Mouse (Mus musculus) embryonic facial prominence, embryonic 15.5 days (tissue): ENCODE measurements around the gene Wwc2. TPM values are rescaled to one million over a fixed set of nuclear protein-coding genes. Genes with fewer than 3 reads are reported as not detected.

Source experiments
- ATAC-seq: fragments of 200-750 bp; cut with Nextera tagmentation; 2 replicates; pipeline ENCODE4 v1.8.0; 2017; ENCODE audit warnings: low read depth, moderate TSS enrichment; ENCODE audit not compliant: insufficient number of reproducible peaks, low FRiP score, low TSS enrichment
- H3K27ac ChIP-seq: fragments of 300-500 bp; sonication (generic); replicated peaks from 2 replicates; pipeline ENCODE4 v1.5.1; 2015; ENCODE audit warnings: mild to moderate bottlenecking, inconsistent platforms
- H3K27me3 ChIP-seq: fragments of 300-500 bp; sonication (generic); 2 replicates; pipeline ENCODE4 v1.6.1; 2015; ENCODE audit warnings: inconsistent platforms
- H3K36me3 ChIP-seq: fragments of 300-500 bp; sonication (generic); 2 replicates; pipeline ENCODE4 v1.6.1; 2015; ENCODE audit warnings: mild to moderate bottlenecking, inconsistent platforms
- H3K4me1 ChIP-seq: fragments of 300-500 bp; sonication (generic); 2 replicates; pipeline ENCODE4 v1.6.1; 2015; ENCODE audit warnings: inconsistent platforms
- H3K4me2 ChIP-seq: fragments of 300-500 bp; sonication (generic); replicated peaks from 2 replicates; pipeline ENCODE4 v1.6.1; 2015; ENCODE audit warnings: mild to moderate bottlenecking, inconsistent platforms
- H3K4me3 ChIP-seq: fragments of 300-500 bp; sonication (generic); replicated peaks from 2 replicates; pipeline ENCODE4 v1.5.1; 2015; ENCODE audit warnings: mild to moderate bottlenecking, inconsistent platforms
- H3K9ac ChIP-seq: fragments of 300-500 bp; sonication (generic); 2 replicates; pipeline ENCODE4 v1.6.1; 2015; ENCODE audit warnings: inconsistent platforms
- H3K9me3 ChIP-seq: fragments of 300-500 bp; sonication (generic); replicated peaks from 2 replicates; pipeline ENCODE4 v1.6.1; 2016; ENCODE audit warnings: inconsistent platforms
- WGBS: fragments of 180-500 bp; shearing (Covaris S2); methylation state at CpG from one replicate; pipeline ENCODE4 v1.1.7; 2015; 5-methylcytosine and 5-hydroxymethylcytosine counted together
- polyA plus RNA-seq: library from polyadenylated mRNA; unstranded; fragments of >200 nt; fragmentation: Nextera tagmentation; extraction: Ambion mirVana; gene quantifications from 2 replicates; pipeline ENCODE4 v1.2.1, GENCODE M21; 2015

The Wwc2 gene
- polyA plus RNA-seq, 1 experiment from 2014 or later = 12.0 TPM

GRCm38 (mm10) chr8:47922011-47922410 lies 68.7 kb downstream of the Wwc2 start:
- 46% methylated on average over 4 of the region's 4 CpGs for WGBS
- no peaks in the 10 kb centered on the region for H3K9me3 ChIP-seq
- no peaks in the 10 kb centered on the region for H3K27me3 ChIP-seq
- ATAC-seq = no peak
- H3K4me1 ChIP-seq = peaks cover 4% of the 10 kb centered on the region; the same call in 1 of the 2 replicates
- no peak overlapping the region for H3K4me3 ChIP-seq
- H3K9ac ChIP-seq = no peak overlapping the region
- H3K27ac ChIP-seq = no peak overlapping the region
- H3K36me3 ChIP-seq = peaks cover 7% of the 10 kb centered on the region; the same call in 1 of the 2 replicates
- H3K4me2 ChIP-seq = no peak overlapping the region

- Histone ChIP-seq H3K4me3 (no peak overlapping the region), H3K27ac (no peak overlapping the region), H3K9ac (no peak overlapping the region), H3K4me2 (no peak overlapping the region), H3K27me3 (no peaks in the 10 kb centered on the region), H3K36me3 (peaks cover 7% of the 10 kb centered on the region; the same call in 1 of the 2 replicates), H3K4me1 (peaks cover 4% of the 10 kb centered on the region; the same call in 1 of the 2 replicates), H3K9me3 (no peaks in the 10 kb centered on the region)
- no peak for ATAC-seq
- WGBS = 92% methylated on average over 6 of the region's 6 CpGs
These were observed 70.1 kb downstream of the Wwc2 start for GRCm38 (mm10) chr8:47920575-47921144.

GRCm38 (mm10) chr8:47917060-47918035 lies 73.4 kb downstream of the Wwc2 start:
- H3K4me3 ChIP-seq = no peak overlapping the region
- H3K9me3 ChIP-seq = no peaks in the 10 kb centered on the region
- WGBS = 76% methylated on average over 19 of the region's 19 CpGs
- H3K9ac ChIP-seq = no peak overlapping the region
- no peak overlapping the region for H3K4me2 ChIP-seq
- H3K4me1 ChIP-seq = no peaks in the 10 kb centered on the region; the same call in 1 of the 2 replicates
- peaks cover 7% of the 10 kb centered on the region; the same call in 1 of the 2 replicates for H3K36me3 ChIP-seq
- no peaks in the 10 kb centered on the region for H3K27me3 ChIP-seq
- no peak overlapping the region for H3K27ac ChIP-seq
- no peak for ATAC-seq

GRCm38 (mm10) chr8:47915521-47915920 lies 75.2 kb downstream of the Wwc2 start:
- peaks cover 7% of the 10 kb centered on the region; the same call in 1 of the 2 replicates for H3K36me3 ChIP-seq
- no peaks in the 10 kb centered on the region for H3K9me3 ChIP-seq
- H3K9ac ChIP-seq = no peak overlapping the region
- H3K27me3 ChIP-seq = no peaks in the 10 kb centered on the region
- no peak for ATAC-seq
- no peaks in the 10 kb centered on the region for H3K4me1 ChIP-seq
- no peak overlapping the region for H3K4me2 ChIP-seq
- 68% methylated on average over 2 of the region's 2 CpGs for WGBS
- no peak overlapping the region for H3K4me3 ChIP-seq
- H3K27ac ChIP-seq = no peak overlapping the region

- ATAC-seq = no peak
- Histone ChIP-seq H3K27me3 (no peaks in the 10 kb centered on the region), H3K36me3 (peaks cover 2% of the 10 kb centered on the region; the same call in 1 of the 2 replicates), H3K4me2 (no peak overlapping the region), H3K4me3 (no peak overlapping the region), H3K27ac (no peak overlapping the region), H3K9me3 (no peaks in the 10 kb centered on the region), H3K4me1 (no peaks in the 10 kb centered on the region), H3K9ac (no peak overlapping the region)
- WGBS = 88% methylated on average over 7 of the region's 7 CpGs
These were observed 75.8 kb downstream of the Wwc2 start for GRCm38 (mm10) chr8:47914946-47915345.

GRCm38 (mm10) chr8:47914161-47914560 lies 76.6 kb downstream of the Wwc2 start:
- H3K27me3 ChIP-seq = no peaks in the 10 kb centered on the region
- H3K4me1 ChIP-seq = no peaks in the 10 kb centered on the region
- H3K9ac ChIP-seq = no peak overlapping the region
- no peaks in the 10 kb centered on the region for H3K9me3 ChIP-seq
- no peak overlapping the region for H3K27ac ChIP-seq
- no peak for ATAC-seq
- no peak overlapping the region for H3K4me3 ChIP-seq
- H3K4me2 ChIP-seq = no peak overlapping the region
- WGBS = 92% methylated on average over 8 of the region's 8 CpGs
- no peaks in the 10 kb centered on the region for H3K36me3 ChIP-seq

- H3K27me3 ChIP-seq = no peaks in the 10 kb centered on the region
- WGBS = 88% methylated on average over 9 of the region's 9 CpGs
- H3K9me3 ChIP-seq = no peaks in the 10 kb centered on the region
- no peak overlapping the region for H3K9ac ChIP-seq
- H3K4me1 ChIP-seq = no peaks in the 10 kb centered on the region
- no peak overlapping the region for H3K27ac ChIP-seq
- no peak for ATAC-seq
- no peak overlapping the region for H3K4me2 ChIP-seq
- H3K4me3 ChIP-seq = no peak overlapping the region
- H3K36me3 ChIP-seq = no peaks in the 10 kb centered on the region
These were observed 77.1 kb downstream of the Wwc2 start for GRCm38 (mm10) chr8:47913621-47914020.

GRCm38 (mm10) chr8:47909681-47910080 lies 81.0 kb downstream of the Wwc2 start:
- H3K27ac ChIP-seq = no peak overlapping the region
- no peak overlapping the region for H3K4me3 ChIP-seq
- ATAC-seq = no peak
- H3K4me1 ChIP-seq = no peaks in the 10 kb centered on the region
- H3K36me3 ChIP-seq = no peaks in the 10 kb centered on the region
- no peak overlapping the region for H3K9ac ChIP-seq
- H3K9me3 ChIP-seq = no peaks in the 10 kb centered on the region
- WGBS = 97% methylated on average over 11 of the region's 11 CpGs
- no peak overlapping the region for H3K4me2 ChIP-seq
- no peaks in the 10 kb centered on the region for H3K27me3 ChIP-seq

GRCm38 (mm10) chr8:47907056-47907455 lies 83.7 kb downstream of the Wwc2 start:
- no peaks in the 10 kb centered on the region for H3K4me1 ChIP-seq
- WGBS = 82% methylated on average over 9 of the region's 9 CpGs

GRCm38 (mm10) chr8:47906142-47906541 lies 84.6 kb downstream of the Wwc2 start:
- no peak overlapping the region for H3K27ac ChIP-seq
- no peak for ATAC-seq
- H3K9me3 ChIP-seq = no peaks in the 10 kb centered on the region
- H3K4me2 ChIP-seq = no peak overlapping the region
- H3K27me3 ChIP-seq = no peaks in the 10 kb centered on the region
- WGBS = 94% methylated on average over 9 of the region's 9 CpGs
- H3K4me3 ChIP-seq = no peak overlapping the region
- no peaks in the 10 kb centered on the region for H3K4me1 ChIP-seq
- H3K36me3 ChIP-seq = no peaks in the 10 kb centered on the region
- H3K9ac ChIP-seq = no peak overlapping the region

More at GRCm38 (mm10) chr8:47907056-47907455, 83.7 kb downstream of the Wwc2 start:
- Histone ChIP-seq H3K9me3 (no peaks in the 10 kb centered on the region), H3K27ac (no peak overlapping the region), H3K4me2 (no peak overlapping the region), H3K36me3 (no peaks in the 10 kb centered on the region), H3K27me3 (no peaks in the 10 kb centered on the region), H3K9ac (no peak overlapping the region), H3K4me3 (no peak overlapping the region)
- ATAC-seq = no peak

- Histone ChIP-seq H3K27ac (no peak overlapping the region), H3K27me3 (no peaks in the 10 kb centered on the region), H3K4me1 (no peaks in the 10 kb centered on the region), H3K4me2 (no peak overlapping the region), H3K4me3 (no peak overlapping the region), H3K36me3 (peaks cover 5% of the 10 kb centered on the region; the same call in 1 of the 2 replicates), H3K9ac (no peak overlapping the region), H3K9me3 (no peaks in the 10 kb centered on the region)
- ATAC-seq = no peak
- 87% methylated on average over 7 of the region's 7 CpGs for WGBS
These were observed 85.5 kb downstream of the Wwc2 start for GRCm38 (mm10) chr8:47905256-47905655.
